Mouse (Mus musculus): ENCODE results near the gene Trim11.

Trim11 gene

GRCm38 (mm10) chr11:58979661-58980060, 1.8 kb downstream of the Trim11 start:
- DNase-seq (ENCODE audit: extremely low read depth, low read depth, low spot score): peak; percentile 71

- DNase-seq (ENCODE audit: extremely low read depth, low read depth, low spot score): no peak
These were observed 2.6 kb downstream of the Trim11 start for GRCm38 (mm10) chr11:58980381-58980990.

GRCm38 (mm10) chr11:58981541-58982447, 3.9 kb downstream of the Trim11 start:
- DNase-seq (ENCODE audit: extremely low read depth, low read depth, low spot score): no peak

- DNase-seq (ENCODE audit: extremely low read depth, low read depth, low spot score): no peak
These were observed 4.7 kb downstream of the Trim11 start for GRCm38 (mm10) chr11:58982471-58983097.

- DNase-seq (ENCODE audit: extremely low read depth, low read depth, low spot score): no peak
These were observed 5.9 kb downstream of the Trim11 start for GRCm38 (mm10) chr11:58983691-58984341.

GRCm38 (mm10) chr11:58984657-58985056, 6.8 kb downstream of the Trim11 start:
- no peak for DNase-seq (ENCODE audit: extremely low read depth, low read depth, low spot score)

- DNase-seq (ENCODE audit: extremely low read depth, low read depth, low spot score): no peak
These were observed 7.5 kb downstream of the Trim11 start for GRCm38 (mm10) chr11:58985299-58985917.

GRCm38 (mm10) chr11:58989166-58989565, 11.3 kb downstream of the Trim11 start:
- no peak for DNase-seq (ENCODE audit: extremely low read depth, low read depth, low spot score)

- DNase-seq (ENCODE audit: extremely low read depth, low read depth, low spot score): no peak
These were observed 12.2 kb downstream of the Trim11 start for GRCm38 (mm10) chr11:58990141-58990540.

- DNase-seq (ENCODE audit: extremely low read depth, low read depth, low spot score): no peak
These were observed 12.9 kb downstream of the Trim11 start for GRCm38 (mm10) chr11:58990794-58991193.

GRCm38 (mm10) chr11:58991911-58992310, 14.0 kb downstream of the Trim11 start:
- no peak for DNase-seq (ENCODE audit: extremely low read depth, low read depth, low spot score)

- no peak for DNase-seq (ENCODE audit: extremely low read depth, low read depth, low spot score)
These were observed 15.3 kb downstream of the Trim11 start for GRCm38 (mm10) chr11:58993091-58993670.

GRCm38 (mm10) chr11:58994337-58994826, 16.5 kb downstream of the Trim11 start:
- DNase-seq (ENCODE audit: extremely low read depth, low read depth, low spot score): no peak

- no peak for DNase-seq (ENCODE audit: extremely low read depth, low read depth, low spot score)
These were observed 17.3 kb downstream of the Trim11 start for GRCm38 (mm10) chr11:58995061-58995806.

- DNase-seq (ENCODE audit: extremely low read depth, low read depth, low spot score): no peak
These were observed 18.0 kb downstream of the Trim11 start for GRCm38 (mm10) chr11:58995807-58996370.

GRCm38 (mm10) chr11:58997541-58997940, 19.6 kb downstream of the Trim11 start:
- DNase-seq (ENCODE audit: extremely low read depth, low read depth, low spot score): no peak

- no peak for DNase-seq (ENCODE audit: extremely low read depth, low read depth, low spot score)
These were observed 21.3 kb downstream of the Trim11 start for GRCm38 (mm10) chr11:58999158-58999557.

GRCm38 (mm10) chr11:58999830-59000229, 21.9 kb downstream of the Trim11 start:
- DNase-seq (ENCODE audit: extremely low read depth, low read depth, low spot score): no peak

GRCm38 (mm10) chr11:59000635-59001034, 22.7 kb downstream of the Trim11 start:
- no peak for DNase-seq (ENCODE audit: extremely low read depth, low read depth, low spot score)

All from fat pad, adult 2 months (tissue).